Mouse (Mus musculus) fibroblast of lung, adult 2 months (primary cell): ENCODE measurements around the gene Olfr688.

ENCODE experiments used
- DNase-seq: peaks from one replicate; pipeline ENCODE4 v3.0.0-alpha.2; 2011; ENCODE audit warnings: low read depth

Gene Olfr688

GRCm38 (mm10) chr7:105287795-105288194, at the start of gene Olfr688:
Gene Olfr688, plus strand, starts transcription at chr7:105288095.
- no peak for DNase-seq

DNA sequence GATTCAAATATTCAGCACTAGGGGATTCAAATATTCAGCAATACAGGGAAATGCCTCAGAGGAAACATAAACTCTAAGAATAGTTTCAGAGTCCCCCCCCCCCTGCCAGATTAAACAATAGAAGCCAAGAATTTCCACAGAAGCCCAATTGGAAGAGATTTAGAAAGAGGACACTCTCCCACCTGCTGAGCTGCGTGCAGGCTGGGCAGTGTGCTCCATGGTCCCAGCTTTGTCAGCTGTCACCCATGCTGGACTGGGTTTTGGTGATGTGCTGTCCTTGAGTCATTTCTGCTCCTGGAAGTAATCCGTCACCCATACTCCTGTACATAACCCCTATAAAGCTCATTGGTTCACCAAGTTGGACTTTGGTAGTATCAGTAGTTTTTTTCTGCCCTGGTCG, 40.2 kb upstream of the Olfr688 start:
- no peak for DNase-seq

DNA sequence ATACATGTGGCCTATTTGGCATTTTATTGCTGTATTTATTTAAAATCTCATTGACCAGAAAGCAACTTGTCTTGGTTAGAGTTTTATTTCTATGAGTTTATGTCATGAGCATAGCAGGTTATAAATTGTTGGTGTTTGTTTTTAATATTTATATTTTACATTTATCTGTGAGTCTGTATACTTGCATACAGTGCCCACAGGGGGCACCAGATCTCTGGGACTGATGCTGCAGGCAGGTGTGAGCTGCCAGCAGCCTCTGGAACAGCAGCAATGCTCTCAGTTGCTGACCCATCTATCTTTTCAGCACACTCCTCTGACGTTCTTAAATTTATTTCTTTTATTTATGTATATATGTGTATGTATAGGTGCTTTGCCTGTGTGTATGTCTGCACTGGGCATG, 39.7 kb upstream of the Olfr688 start:
- DNase-seq = no peak

- DNase-seq = no peak
Observed at GRCm38 (mm10) chr7:105256656-105257055, 31.2 kb upstream of the Olfr688 start.

DNA sequence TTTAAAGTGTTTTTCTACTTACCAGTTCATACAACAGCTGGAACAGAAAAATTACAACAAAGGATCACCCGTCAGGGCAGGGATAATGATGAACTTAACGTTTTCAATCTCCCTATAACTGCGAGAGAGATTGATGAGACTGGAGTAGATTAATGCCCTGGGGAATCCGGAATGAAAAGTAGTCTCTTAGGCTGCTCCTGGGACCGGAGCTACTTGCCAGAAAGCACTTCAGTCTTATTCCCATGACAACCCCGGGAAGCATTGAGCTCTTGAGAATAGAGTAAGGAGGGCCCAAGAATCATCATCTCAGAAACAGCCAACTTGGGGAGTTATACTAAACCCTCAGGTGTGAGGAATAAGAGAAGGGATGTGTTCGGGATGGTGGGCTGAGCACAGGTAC, 15.5 kb upstream of the Olfr688 start:
- DNase-seq = no peak

GRCm38 (mm10) chr7:105290051-105290450, 2.2 kb downstream of the Olfr688 start:
- no peak for DNase-seq

GRCm38 (mm10) chr7:105310865-105311264, 23.0 kb downstream of the Olfr688 start, which contains the start of gene Olfr689:
Gene Olfr689, plus strand, starts transcription at chr7:105311165.
- no peak for DNase-seq

DNA sequence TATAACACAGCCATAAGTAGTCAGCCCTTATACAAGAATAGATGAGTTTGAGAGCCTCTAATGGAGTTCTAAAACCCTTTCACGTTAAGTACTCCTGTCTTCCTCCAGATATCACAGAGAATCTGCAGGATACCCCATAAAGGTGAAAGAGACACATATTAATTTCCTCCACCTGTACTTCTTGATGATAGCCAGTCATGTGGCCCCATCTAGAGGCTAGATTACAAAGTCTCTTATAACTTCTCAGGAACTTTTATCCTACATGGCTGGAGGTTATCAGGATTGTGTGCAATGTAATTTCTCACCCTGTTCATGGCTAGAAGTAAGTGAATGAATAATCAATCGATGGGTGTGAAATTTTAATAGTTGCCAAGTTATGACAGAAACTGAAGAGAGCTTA, 37.4 kb downstream of the Olfr688 start:
- DNase-seq = no peak

- no peak for DNase-seq
Observed at GRCm38 (mm10) chr7:105334004-105334403, 46.1 kb downstream of the Olfr688 start, which contains the start of gene Olfr690. Gene Olfr690, minus strand, starts transcription at chr7:105334104.
